Mouse (Mus musculus): ENCODE measurements around the gene Pitx1. TPM values are rescaled to one million over a fixed set of nuclear protein-coding genes. Genes with fewer than 3 reads are reported as not detected.
A peak's percentile ranks its signal among the peaks of the same experiment; 100 is the strongest.

Gene Pitx1
- polyA plus RNA-seq, 1 experiment from 2014 or later: 52.9 TPM

- Histone ChIP-seq H3K4me3 (peak overlapping the region; percentile 63), H3K4me1 (peaks cover 55% of the 10 kb centered on the region), H3K9me3 (no peaks in the 10 kb centered on the region), H3K27ac (replicated peaks) (peak overlapping the region; percentile 89), H3K27me3 (replicated peaks; ENCODE audit: low read depth, poor library complexity, severe bottlenecking) (peaks cover 98% of the 10 kb centered on the region), H3K36me3 (replicated peaks) (peaks cover 16% of the 10 kb centered on the region; the same call in 1 of the 2 replicates)
- 1% methylated on average over 12 of the region's 12 CpGs for WGBS
- DNase-seq (ENCODE audit: low spot score): no peak
Measured at GRCm38 (mm10) chr13:55829018-55829655, 6.9 kb downstream of the Pitx1 start.

GRCm38 (mm10) chr13:55828141-55829017, 7.6 kb downstream of the Pitx1 start:
- Histone ChIP-seq H3K27me3 (replicated peaks; ENCODE audit: low read depth, poor library complexity, severe bottlenecking) (peaks cover 98% of the 10 kb centered on the region), H3K36me3 (replicated peaks) (peaks cover 16% of the 10 kb centered on the region; the same call in 1 of the 2 replicates), H3K4me1 (peaks cover 63% of the 10 kb centered on the region), H3K9me3 (no peaks in the 10 kb centered on the region), H3K4me3 (peak overlapping the region; percentile 63), H3K27ac (replicated peaks) (peak overlapping the region; percentile 89)
- WGBS: under 1% methylated on average over 50 of the region's 50 CpGs
- peak; percentile 69 for DNase-seq (ENCODE audit: low spot score)

GRCm38 (mm10) chr13:55827679-55828140, 8.3 kb downstream of the Pitx1 start:
- peaks cover 98% of the 10 kb centered on the region for H3K27me3 ChIP-seq (replicated peaks; ENCODE audit: low read depth, poor library complexity, severe bottlenecking)
- H3K4me3 ChIP-seq: peak overlapping the region; percentile 63
- WGBS: 1% methylated on average over 6 of the region's 6 CpGs
- no peak for DNase-seq (ENCODE audit: low spot score)
- peak overlapping the region; percentile 89 for H3K27ac ChIP-seq (replicated peaks)
- H3K9me3 ChIP-seq: no peaks in the 10 kb centered on the region
- peaks cover 63% of the 10 kb centered on the region for H3K4me1 ChIP-seq
- H3K36me3 ChIP-seq (replicated peaks): peaks cover 16% of the 10 kb centered on the region; the same call in 1 of the 2 replicates

- peak overlapping the region; percentile 63 for H3K4me3 ChIP-seq
- DNase-seq (ENCODE audit: low spot score): peak; percentile 58
- H3K9me3 ChIP-seq: no peaks in the 10 kb centered on the region
- peak overlapping the region; percentile 89 for H3K27ac ChIP-seq (replicated peaks)
- peaks cover 98% of the 10 kb centered on the region for H3K27me3 ChIP-seq (replicated peaks; ENCODE audit: low read depth, poor library complexity, severe bottlenecking)
- peaks cover 16% of the 10 kb centered on the region; the same call in 1 of the 2 replicates for H3K36me3 ChIP-seq (replicated peaks)
- WGBS: 5% methylated on average over 13 of the region's 13 CpGs
- H3K4me1 ChIP-seq: peaks cover 60% of the 10 kb centered on the region
Measured at GRCm38 (mm10) chr13:55826796-55827678, 9.0 kb downstream of the Pitx1 start.

GRCm38 (mm10) chr13:55826008-55826671, 9.9 kb downstream of the Pitx1 start:
- under 1% methylated on average over 56 of the region's 56 CpGs for whole genome bisulfite sequencing
- DNase-seq (ENCODE audit: low spot score): peak; percentile 70
- peak overlapping the region; percentile 85 for H3K27ac ChIP-seq (replicated peaks)
- peaks cover 51% of the 10 kb centered on the region for H3K4me1 ChIP-seq
- no peaks in the 10 kb centered on the region for H3K9me3 ChIP-seq
- H3K36me3 ChIP-seq (replicated peaks): peaks cover 16% of the 10 kb centered on the region; the same call in 1 of the 2 replicates
- H3K4me3 ChIP-seq: peak overlapping the region; percentile 52
- H3K27me3 ChIP-seq (replicated peaks; ENCODE audit: low read depth, poor library complexity, severe bottlenecking): peaks cover 98% of the 10 kb centered on the region

GRCm38 (mm10) chr13:55825245-55825681, 10.7 kb downstream of the Pitx1 start:
- 3% methylated on average over 32 of the region's 32 CpGs for WGBS
- peak; percentile 67 for DNase-seq (ENCODE audit: low spot score)
- Histone ChIP-seq H3K4me3 (peak overlapping the region; percentile 52), H3K27me3 (replicated peaks; ENCODE audit: low read depth, poor library complexity, severe bottlenecking) (peaks cover 96% of the 10 kb centered on the region), H3K9me3 (no peaks in the 10 kb centered on the region), H3K36me3 (replicated peaks) (peaks cover 16% of the 10 kb centered on the region; the same call in 1 of the 2 replicates), H3K4me1 (peaks cover 42% of the 10 kb centered on the region), H3K27ac (replicated peaks) (peak overlapping the region; percentile 85)

GRCm38 (mm10) chr13:55824151-55824945, 11.6 kb downstream of the Pitx1 start:
- H3K36me3 ChIP-seq (replicated peaks): peaks cover 16% of the 10 kb centered on the region; the same call in 1 of the 2 replicates
- no peaks in the 10 kb centered on the region for H3K9me3 ChIP-seq
- H3K4me1 ChIP-seq: peaks cover 38% of the 10 kb centered on the region
- DNase-seq (ENCODE audit: low spot score): peak; percentile 57
- 11% methylated on average over 10 of the region's 10 CpGs for WGBS
- peaks cover 87% of the 10 kb centered on the region for H3K27me3 ChIP-seq (replicated peaks; ENCODE audit: low read depth, poor library complexity, severe bottlenecking)
- H3K4me3 ChIP-seq: peak overlapping the region; percentile 52
- peak overlapping the region; percentile 85 for H3K27ac ChIP-seq (replicated peaks)

GRCm38 (mm10) chr13:55822499-55822898, 13.5 kb downstream of the Pitx1 start:
- Histone ChIP-seq H3K27me3 (replicated peaks; ENCODE audit: low read depth, poor library complexity, severe bottlenecking) (peaks cover 84% of the 10 kb centered on the region), H3K4me1 (peaks cover 27% of the 10 kb centered on the region), H3K27ac (replicated peaks) (no peak overlapping the region), H3K36me3 (replicated peaks) (peaks cover 12% of the 10 kb centered on the region; the same call in 1 of the 2 replicates), H3K4me3 (no peak overlapping the region), H3K9me3 (no peaks in the 10 kb centered on the region)
- DNase-seq (ENCODE audit: low spot score): no peak
- WGBS: 53% methylated on average over 5 of the region's 5 CpGs

GRCm38 (mm10) chr13:55814834-55815233, 21.2 kb downstream of the Pitx1 start:
- Histone ChIP-seq H3K27ac (replicated peaks) (no peak overlapping the region), H3K9me3 (no peaks in the 10 kb centered on the region), H3K4me3 (no peak overlapping the region), H3K27me3 (replicated peaks; ENCODE audit: low read depth, poor library complexity, severe bottlenecking) (peaks cover 22% of the 10 kb centered on the region), H3K36me3 (replicated peaks) (no peaks in the 10 kb centered on the region), H3K4me1 (peaks cover 13% of the 10 kb centered on the region)
- 84% methylated on average over 6 of the region's 6 CpGs for whole genome bisulfite sequencing
- DNase-seq (ENCODE audit: low spot score): no peak

GRCm38 (mm10) chr13:55813490-55814016, 22.4 kb downstream of the Pitx1 start:
- WGBS: 68% methylated on average over 5 of the region's 5 CpGs
- H3K4me1 ChIP-seq: peaks cover 13% of the 10 kb centered on the region
- no peak overlapping the region for H3K4me3 ChIP-seq
- H3K27ac ChIP-seq (replicated peaks): peak overlapping the region; percentile 11; the same call in 1 of the 2 replicates
- H3K36me3 ChIP-seq (replicated peaks): no peaks in the 10 kb centered on the region
- peaks cover 16% of the 10 kb centered on the region for H3K27me3 ChIP-seq (replicated peaks; ENCODE audit: low read depth, poor library complexity, severe bottlenecking)
- H3K9me3 ChIP-seq: no peaks in the 10 kb centered on the region
- no peak for DNase-seq (ENCODE audit: low spot score)

Data from embryonic facial prominence, embryonic 10.5 days (tissue).